Mouse (Mus musculus) cerebellum, adult 2 months (tissue): ENCODE results near the gene Nr2f6.
A peak's percentile ranks its signal among the peaks of the same experiment; 100 is the strongest.

Experiments used
- CTCF ChIP-seq: fragments of 200-500 bp; IDR thresholded peaks from 2 replicates; pipeline ENCODE4 v1.5.1; 2011; ENCODE audit warnings: low read depth, mild to moderate bottlenecking, control low read depth, low read length, moderate library complexity, borderline replicate concordance; ENCODE audit not compliant: insufficient read depth
- POLR2A ChIP-seq: fragments of 200-500 bp; IDR thresholded peaks from 2 replicates; pipeline ENCODE4 v1.6.1; 2011; ENCODE audit warnings: low read length, control low read depth, borderline replicate concordance; ENCODE audit not compliant: insufficient read depth

GRCm38 (mm10) chr8:71371236-71371848 lies 10.4 kb downstream of the Nr2f6 start, which contains the start of gene Ocel1:
- TF ChIP-seq POLR2A = peak; percentile 72; the same call in 1 of the 2 replicates
- TF ChIP-seq CTCF = peak; percentile 68
